Mouse (Mus musculus) regulatory T cell (primary cell): ENCODE data around the gene Nrbf2.

ENCODE experiments used
- in situ Hi-C: fragments of 300-600 bp; cut with MboI, MseI; formaldehyde crosslinking; loops from one replicate; pipeline ENCODE4 v1.15.1; 2025; ENCODE audit warnings: high pct_unique_total_duplicates

The Nrbf2 gene

DNA sequence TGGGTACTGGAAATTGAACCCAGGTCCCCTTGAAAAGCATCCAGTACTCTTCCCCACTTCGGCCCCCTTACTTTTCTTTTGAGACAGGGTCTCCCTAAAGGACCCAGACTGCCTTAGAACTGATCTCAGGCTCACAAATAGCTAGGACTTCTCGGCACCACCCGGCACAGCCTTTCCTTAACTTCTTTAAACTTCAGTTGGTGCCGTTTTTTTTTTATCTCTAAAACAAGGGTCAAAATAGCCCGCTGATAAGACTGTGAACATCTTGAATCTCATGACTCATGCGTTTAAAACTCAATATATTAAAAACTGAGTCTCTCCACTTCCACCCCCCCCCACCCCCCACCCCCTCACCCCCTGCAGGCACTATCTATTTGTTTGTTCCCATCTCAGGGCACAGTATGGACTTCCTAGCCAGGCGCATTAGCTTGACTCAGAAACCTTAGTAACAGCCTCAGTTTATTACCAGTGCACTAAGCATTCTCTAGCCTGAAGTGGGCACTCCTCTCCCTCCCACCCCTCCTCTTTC, 10.9 kb upstream of the Nrbf2 start:
- in situ Hi-C loops = no loop called here

DNA sequence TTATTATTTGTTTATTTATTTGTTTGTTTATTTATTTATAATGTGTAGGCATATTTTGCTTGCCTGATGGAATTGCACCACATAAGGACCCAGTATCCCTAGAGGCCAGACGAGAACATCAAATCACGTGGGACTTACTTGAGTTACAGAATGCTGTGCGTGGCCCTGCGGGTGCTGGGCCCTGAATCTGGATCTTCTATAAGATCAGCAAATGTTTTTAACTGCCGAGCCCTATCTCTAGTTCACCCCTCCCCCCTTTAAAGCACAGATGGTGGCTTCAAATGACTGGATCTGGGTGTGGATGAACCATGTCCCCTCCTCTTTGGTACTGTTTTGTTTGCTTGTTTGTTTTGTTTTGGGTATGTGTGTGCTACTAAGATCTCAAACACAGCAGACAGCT, 10.2 kb upstream of the Nrbf2 start:
- in situ Hi-C loops = no loop called here

DNA sequence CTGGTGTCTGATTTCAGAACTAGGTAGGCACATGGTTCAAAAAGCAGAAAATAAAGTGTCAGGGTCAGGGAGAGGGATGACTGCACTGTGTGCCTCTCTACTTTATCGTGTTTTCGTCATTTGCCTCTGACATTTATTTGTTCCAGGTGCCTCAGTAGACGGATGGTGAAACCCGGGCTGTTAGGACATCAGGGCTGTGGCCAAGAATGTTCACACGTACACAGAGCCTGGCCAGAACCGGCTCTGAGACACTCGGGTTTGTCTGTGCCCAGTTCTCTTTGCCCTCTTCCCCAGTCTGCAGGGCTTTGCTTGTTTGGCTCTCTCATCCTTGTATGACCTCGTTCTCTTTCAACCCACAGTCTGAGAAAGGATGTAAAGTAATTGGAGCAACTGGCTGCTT, 6.0 kb upstream of the Nrbf2 start:
- in situ Hi-C loops = no loop called here

DNA sequence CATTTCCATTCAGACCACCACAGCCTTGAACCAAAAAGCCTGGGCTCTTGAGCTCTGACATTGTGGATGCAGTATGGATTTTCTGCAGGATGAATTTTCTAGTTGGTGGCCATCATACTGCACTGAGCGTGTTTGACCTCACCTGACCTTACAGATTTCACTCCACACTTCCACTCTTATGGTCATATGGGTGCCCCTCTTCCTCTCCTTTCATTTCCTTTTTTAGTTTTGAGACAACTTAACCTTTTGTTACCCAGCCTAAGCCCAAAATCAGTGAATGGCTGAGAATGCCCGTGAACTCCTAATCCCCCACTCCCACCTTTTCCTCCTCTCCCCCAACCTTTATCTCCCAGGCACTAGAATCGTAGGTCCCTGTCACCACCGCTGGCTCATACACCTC, 5.5 kb upstream of the Nrbf2 start:
- in situ Hi-C loops = no loop called here

DNA sequence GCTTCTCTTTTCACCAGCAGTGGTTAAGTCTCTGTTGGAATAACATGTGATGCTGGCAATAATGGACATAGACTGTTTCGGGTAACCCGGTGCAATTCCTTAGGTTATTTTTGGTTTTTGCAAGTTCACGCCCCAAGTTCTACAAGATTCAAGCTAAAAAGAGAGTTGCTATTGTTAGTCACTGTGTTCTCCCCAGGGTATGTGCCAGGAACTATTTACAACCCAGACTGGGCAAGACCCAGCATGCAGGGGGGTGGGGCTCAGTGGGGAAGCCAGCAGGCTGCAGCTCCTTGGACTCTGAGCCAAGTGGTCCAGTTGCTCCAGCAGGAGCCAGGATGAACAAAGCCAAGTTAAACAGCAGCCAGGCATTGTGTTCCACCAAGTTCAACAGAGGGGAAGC, 2.8 kb upstream of the Nrbf2 start:
- in situ Hi-C loops = no loop called here

DNA sequence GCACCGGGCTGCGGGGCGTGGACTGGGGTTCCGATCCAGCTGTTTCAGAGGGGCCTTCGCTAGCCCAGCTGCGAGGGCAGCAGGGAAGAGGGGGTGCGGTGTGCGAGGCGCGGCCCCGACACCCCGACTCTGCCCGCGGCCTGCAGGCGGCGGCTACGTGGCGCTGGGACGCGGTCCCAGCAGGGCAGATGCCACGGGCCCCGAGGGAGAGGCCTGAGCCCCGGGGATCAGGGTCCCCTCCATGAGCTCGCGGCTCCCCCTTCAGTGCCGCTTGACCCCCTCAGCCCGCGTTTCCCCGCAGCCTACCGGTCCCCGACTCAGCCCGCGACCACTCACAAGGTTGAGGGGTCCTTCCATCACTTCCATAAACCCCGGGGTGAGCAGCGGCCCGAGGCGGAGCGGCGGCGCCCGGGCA, 337 bp downstream of the Nrbf2 start:
- in situ Hi-C loops = no loop called here

DNA sequence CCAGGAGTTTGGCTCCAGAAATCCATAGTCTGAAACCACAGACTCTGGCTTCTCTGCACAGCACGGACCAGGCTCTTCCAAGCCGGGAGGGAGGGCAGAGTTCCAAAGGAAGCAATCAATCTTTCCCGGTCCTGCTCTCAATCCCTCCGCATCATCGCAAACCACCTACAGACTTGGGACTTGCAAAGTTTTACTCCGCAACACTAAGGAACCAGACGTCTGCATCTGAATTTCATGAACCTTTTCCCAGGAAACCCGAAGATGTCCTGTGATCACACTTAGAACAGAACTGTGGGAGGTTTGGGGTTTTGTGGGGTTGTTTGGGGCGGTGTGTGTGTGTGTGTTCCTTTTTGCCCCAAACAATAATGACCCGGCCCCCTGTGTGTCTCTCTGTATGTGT, 794 bp downstream of the Nrbf2 start:
- in situ Hi-C loops = no loop called here

DNA sequence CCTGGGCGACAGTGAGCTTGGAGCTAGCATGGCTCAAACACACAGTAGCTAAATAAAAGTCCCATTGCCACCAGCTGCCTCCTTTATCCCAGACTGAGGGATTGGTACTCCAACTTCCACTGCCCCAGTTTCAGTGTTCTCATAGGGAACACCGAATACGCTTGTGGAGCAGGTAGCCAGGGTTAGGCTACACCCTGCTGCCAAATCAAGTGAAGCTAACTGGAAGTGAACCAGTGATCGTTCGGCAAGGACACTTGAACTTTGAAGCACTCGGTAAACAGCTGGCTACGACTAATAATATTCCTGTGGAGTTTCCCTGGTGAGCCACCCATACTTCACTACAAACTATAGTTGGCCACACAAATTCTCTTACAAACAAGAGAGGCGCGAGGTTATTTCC, 1.6 kb downstream of the Nrbf2 start:
- in situ Hi-C loops = no loop called here

DNA sequence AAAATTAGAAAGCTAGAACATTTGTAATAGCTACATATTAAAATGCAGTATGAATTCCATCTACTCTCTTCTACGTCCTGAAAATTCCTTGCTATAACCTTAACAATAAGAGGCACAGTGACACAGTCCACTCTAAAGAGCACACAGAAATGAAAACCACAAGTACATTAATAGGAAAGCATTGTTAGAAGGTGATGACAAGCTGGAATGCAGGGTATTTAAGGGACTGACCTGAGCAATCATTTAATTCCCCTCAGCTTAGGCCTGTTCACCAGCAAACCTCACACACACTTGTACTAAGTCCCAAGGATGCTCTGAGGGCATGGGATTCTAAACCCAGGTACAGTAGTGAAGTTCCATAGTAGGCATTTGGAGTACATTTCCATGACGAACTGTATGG, 2.6 kb downstream of the Nrbf2 start:
- in situ Hi-C loops = no loop called here

DNA sequence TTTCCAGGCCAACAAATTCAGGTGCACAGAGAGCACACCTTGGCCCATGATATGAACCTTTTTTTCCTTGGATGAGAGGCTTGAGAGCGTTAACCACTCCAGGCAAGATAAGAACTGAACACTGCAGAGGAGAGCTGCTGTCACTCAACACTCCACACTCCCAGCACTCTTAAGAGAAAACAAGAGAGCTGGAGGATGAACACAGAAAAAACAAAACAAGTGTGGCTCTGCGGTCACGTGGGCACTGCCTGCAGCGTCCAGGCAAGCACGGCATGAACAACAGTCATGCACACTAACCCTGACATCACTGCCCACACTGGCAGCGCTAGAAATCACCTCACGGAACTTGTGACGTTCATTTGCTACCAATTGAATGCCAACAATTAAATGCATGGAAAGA, 3.3 kb downstream of the Nrbf2 start:
- in situ Hi-C loops = no loop called here

DNA sequence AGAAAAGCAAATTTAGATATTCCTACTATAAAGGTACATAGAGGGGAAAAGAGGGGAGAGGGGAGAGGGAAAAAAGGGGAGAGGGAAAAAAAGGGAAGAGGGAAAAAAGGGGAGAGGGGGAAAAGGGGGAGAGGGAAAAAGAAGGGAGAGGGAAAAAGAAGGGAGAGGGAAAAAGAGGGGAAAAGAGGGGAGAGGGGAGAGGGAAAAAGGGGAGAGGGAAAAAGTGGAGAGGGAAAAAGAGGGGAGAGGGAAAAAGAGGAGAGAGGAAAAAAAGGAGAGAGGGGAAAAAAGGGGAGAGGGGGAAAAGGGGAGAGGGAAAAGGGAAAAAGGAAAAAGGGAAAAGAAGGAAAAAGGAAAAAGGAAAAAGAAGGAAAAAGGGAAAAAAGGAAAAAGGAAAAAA, 9.2 kb downstream of the Nrbf2 start:
- in situ Hi-C loops = no loop called here

DNA sequence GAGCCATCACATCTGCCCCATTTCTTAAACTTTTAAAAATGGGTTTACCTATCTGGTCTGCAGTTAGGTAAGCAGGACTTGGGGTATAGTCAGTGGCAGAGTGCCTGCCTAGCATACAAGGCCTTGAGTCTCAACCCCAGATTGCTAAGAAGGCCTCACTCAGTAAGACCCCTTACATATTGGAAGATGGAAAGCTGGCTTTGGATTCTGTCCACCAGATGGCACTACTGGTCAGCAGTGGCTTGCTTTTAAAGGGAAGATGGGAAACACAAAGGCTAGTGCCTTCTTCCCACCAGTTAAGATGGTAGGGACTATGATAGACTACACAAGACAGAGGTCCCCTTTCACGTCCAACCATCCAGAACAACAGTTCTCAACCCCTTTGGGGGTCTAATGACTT, 20.3 kb downstream of the Nrbf2 start:
- in situ Hi-C loops = no loop called here

DNA sequence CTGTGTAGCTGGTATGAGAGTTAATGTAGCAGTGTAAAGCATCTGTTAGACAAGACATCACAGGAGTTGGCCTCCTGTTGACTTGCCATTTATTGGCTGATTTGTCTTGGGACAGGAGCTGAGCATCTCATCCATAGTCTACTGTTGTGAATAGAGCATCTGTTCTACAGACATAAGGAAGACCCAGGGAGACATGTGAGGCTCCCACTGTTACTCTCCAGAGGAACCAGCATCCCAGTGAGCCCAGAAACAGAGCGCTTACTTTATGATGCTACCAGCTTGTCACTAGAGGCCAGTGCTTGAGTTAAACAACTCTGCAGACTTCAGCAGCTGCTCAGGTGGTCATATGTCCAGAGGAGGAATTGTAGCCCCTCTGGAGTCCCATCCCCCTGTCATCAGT, 32.0 kb downstream of the Nrbf2 start:
- in situ Hi-C loops = no loop called here

DNA sequence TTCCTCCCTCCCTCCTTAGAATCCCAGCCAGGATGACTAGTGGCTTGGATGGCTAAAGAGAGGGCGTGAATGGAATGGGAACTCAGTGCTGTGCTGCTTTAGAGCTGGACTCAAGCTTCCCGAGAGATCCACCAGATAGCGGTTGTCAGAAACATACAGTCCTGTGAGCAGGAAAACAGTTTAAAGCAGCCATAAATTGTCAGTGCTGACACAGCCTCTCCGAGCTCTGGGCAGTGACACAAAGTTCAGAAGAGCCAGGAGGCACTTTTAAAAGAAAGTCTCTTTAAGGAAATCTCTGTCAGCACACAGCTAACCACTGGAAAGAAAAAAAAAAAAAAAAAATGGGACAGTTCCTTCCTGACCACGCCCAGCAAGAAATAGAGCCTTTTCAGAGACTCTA, 32.8 kb downstream of the Nrbf2 start:
- in situ Hi-C loops = no loop called here

DNA sequence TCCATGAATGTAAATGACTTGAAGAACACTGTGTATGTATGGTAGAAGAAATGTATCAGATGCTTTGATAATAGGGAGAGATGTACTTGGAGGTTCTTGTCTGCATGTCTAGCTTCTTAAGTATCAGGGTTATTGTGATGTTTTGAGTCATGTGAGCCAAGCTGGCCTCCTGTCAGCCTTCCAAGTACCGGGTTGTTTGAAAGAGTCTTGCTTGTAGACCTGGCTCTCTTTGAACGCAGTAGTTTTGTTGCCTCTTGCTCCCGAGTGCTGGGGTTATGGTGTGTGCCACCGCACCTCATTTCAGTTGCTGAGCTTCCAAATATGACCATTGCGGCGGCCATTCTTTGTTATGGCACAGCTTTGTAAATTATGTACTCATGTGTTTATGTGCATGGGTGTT, 34.3 kb downstream of the Nrbf2 start:
- in situ Hi-C loops = no loop called here

DNA sequence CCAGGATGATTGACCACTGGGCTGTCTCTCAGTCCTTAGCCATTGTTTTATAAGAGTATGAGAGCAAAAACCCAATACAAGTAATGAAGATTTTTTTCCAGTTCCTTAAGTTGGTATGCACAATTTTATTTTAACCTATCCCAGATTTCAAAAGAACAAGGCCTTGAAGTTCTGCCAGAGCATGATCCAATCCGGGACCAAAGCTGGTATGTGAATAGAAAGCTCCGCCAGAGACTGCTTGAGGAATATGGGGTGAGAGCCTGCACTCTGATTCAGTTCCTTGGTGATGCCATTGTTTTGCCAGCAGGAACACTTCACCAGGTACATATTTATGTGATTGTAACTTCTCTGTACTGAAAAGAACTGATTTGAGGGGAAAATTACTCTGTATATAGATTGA, 35.6 kb downstream of the Nrbf2 start:
- in situ Hi-C loops = no loop called here

DNA sequence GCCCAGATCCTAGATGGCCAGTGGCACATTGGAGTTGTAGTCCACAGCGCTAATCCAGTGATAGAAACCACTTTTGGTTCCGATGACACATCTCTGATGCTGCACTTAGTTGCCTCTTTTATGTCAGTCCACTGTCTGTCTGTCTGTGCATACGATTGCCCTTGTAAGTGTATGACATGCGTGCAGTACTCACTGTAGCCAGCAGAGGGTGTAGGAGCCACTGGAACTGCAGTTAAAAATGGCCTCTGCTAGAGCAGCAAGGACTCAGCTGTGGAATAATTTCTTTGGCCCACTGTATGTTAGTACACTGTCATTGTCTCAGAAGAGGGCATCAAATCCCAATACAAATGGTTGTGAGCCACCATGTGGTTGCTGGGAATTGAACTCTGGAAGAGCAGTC, 38.0 kb downstream of the Nrbf2 start:
- in situ Hi-C loops = no loop called here

DNA sequence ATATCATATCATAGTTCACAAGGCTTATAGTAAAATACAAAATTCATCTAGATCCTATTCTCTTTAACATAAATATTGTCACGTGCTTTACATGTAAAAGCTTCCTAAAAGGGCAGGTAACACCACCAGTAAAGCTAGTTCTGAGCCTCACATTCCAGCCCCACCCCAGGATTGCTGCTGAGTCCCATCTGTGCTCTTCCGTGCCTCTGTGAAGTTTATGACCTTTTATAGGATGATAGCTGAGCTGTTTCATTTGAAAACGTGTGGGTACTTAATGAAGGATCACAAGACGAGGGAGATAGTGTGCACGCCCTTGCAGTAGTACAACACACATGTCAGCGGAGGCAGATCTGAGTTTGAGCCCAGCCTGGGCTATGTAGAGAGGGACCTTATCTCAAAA, 54.7 kb downstream of the Nrbf2 start:
- in situ Hi-C loops = no loop called here

DNA sequence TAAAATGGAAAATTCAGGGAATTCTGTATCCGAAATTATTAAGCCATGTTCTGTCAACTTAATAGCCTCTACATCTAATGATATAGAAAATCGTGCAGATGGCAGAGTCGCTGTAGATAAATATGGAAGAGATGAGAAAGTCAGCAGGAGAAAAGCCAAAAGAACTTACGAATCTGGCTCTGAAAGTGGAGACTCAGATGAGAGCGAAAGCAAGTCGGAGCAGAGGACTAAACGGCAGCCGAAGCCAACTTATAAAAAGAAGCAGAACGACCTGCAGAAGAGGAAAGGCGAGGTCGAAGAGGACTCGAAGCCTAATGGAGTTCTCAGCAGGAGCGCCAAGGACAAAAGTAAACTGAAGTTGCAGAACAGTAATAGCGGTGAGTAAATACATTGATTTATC, 58.6 kb downstream of the Nrbf2 start:
- in situ Hi-C loops = no loop called here

DNA sequence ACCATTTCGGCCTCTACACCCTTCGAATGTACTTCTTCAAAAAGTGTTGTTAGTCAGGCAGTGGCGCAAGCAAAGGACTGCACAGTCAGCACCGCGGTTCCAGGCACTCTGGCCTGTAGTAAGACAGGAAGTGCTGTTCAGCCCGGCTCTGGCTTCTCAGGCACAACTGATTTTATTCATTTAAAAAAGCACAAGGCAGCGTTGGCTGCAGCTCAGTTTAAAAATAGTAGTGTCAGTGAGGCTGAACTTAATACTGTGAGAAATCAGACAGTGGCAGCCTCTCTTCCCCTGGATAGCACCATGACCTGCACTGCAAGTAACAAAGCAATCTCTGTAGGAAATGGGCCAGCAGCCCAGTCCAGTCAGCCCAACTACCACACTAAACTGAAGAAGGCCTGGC, 59.0 kb downstream of the Nrbf2 start:
- in situ Hi-C loops = no loop called here

DNA sequence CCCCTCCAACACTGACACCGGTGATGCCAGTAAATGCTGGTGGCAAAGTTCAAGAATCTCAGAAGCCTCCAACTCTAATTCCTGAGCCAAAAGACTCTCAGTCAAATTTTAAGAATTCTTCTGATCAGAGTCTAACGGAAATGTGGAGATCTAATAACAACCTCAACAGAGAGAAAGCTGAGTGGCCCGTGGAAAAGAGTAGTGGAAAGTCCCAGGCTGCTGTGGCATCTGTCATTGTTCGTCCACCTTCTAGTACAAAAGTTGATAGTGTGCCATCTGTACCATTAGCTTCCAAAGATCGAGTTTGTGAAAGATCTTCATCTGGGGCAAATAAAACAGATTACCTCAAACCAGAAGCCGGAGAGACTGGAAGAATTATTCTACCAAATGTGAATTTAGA, 59.6 kb downstream of the Nrbf2 start:
- in situ Hi-C loops = no loop called here

DNA sequence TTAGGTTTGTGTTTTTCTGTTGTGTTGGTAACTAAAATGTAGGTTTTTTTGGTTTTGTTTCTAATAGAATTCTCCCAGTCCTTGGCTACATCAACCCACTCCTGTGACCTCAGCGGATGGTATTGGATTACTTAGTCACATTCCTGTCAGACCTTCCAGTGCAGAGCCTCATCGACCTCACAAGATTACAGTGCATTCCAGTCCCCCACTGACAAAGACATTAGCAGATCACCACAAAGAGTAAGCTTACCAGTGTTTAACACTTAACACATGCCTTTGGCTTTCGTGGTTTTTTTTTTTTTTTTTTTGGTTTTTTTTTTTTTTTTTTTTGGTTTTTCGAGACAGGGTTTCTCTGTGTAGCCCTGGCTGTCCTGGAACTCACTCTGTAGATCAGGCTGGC, 61.2 kb downstream of the Nrbf2 start:
- in situ Hi-C loops = no loop called here

DNA sequence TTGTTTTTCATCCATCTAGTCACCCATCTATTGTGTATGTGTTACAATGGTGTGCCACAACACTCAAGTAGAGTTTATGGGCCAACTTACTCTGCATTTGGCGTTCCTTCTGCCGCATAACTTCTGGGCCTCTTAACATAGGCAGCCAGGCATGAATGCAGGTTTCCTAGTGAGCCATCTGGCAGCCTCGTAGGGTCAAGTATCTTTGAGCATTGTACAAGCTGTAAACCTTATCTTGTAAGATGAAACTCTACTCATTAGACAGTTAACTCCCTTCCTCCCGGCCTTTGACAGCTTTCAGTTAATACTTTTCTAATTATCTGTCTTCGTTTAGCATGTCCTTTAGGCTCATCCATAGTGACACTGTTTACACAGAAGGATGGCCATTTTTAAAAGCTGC, 63.8 kb downstream of the Nrbf2 start:
- in situ Hi-C loops = no loop called here

DNA sequence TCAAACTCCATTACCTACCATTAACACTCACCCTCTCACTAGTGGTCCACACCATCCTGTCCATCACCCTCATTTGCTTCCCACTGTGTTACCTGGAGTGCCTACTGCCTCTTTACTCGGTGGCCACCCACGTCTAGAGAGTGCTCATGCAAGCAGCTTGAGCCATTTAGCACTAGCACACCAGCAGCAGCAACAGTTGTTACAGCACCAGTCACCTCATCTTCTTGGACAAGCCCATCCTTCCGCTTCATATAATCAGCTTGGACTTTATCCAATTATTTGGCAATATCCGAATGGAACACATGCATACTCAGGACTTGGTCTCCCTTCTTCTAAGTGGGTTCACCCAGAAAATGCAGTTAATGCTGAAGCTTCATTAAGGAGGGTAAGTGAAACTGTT, 64.9 kb downstream of the Nrbf2 start:
- in situ Hi-C loops = no loop called here
